14 mouse cellular contexts compared by ENCODE assay signal in the genomic region with DNA sequence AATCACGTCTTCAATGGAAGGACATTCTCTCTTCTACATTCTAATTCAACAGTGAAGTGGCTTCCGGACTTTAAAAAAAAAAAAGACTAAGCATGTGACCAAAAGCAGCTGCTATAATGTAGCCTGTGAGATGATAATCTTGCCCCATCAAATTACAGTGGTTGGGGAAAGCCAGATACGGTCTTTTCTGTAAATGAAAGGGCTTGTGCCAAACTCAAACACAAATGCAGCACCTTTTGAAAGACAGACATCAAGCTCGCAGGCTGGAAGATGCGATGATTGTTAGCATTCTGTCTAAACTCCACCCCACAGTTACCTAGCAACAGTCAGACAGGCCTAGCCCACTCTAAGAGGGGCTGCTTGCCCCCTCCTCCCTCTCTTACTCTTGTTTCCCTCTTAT. TPM values are rescaled to one million over a fixed set of nuclear protein-coding genes. Genes with fewer than 3 reads are reported as not detected.
DNase-seq lines count a peak whose midpoint lies in the region; ATAC-seq and TF ChIP-seq lines count a peak whose summit lies in the region.
"Had no signal": no experiment of that assay in that cellular context is flagged by ENCODE, and none has a peak within 500 bp of the region (broad histone marks: within the 10 kb centered on the region; RNA-seq: fewer than 3 reads in every experiment).

No protein-coding gene starts in this region.

- 39% methylated on average over 5 of the region's 5 CpGs for WGBS in hindbrain, embryonic 11.5 days
- 36% methylated on average over 5 of the region's 5 CpGs for WGBS in hindbrain, embryonic 10.5 days
- 28% methylated on average over 5 of the region's 5 CpGs for WGBS in midbrain, embryonic 13.5 days
- 19% methylated on average over 5 of the region's 5 CpGs for WGBS in midbrain, embryonic 16.5 days

- no peak overlapping the region for H3K4me2 ChIP-seq in hindbrain, embryonic 11.5 days (replicated peaks; ENCODE audit: low read depth, low read length)
- H3K4me2 ChIP-seq in midbrain, embryonic 13.5 days (replicated peaks) = no peak overlapping the region
- H3K4me2 ChIP-seq in midbrain, embryonic 16.5 days (ENCODE audit: low read length) = no peak overlapping the region
- peak overlapping the region; percentile 63 for H3K4me2 ChIP-seq in myocyte (ENCODE audit: low read depth)
- H3K4me2 ChIP-seq: heart, embryonic 12.5 days; liver, embryonic 13.5 days had no signal

- H3K9ac ChIP-seq in hindbrain, embryonic 11.5 days (ENCODE audit: low read depth, low read length) = no peak overlapping the region
- H3K9ac ChIP-seq in midbrain, embryonic 13.5 days (replicated peaks) = no peak overlapping the region
- H3K9ac ChIP-seq in midbrain, embryonic 16.5 days (ENCODE audit: low read depth, low read length) = no peak overlapping the region
- H3K9ac ChIP-seq in ES-E14 (ENCODE audit: insufficient read depth, low read depth, low read length, poor library complexity, severe bottlenecking) = no peak overlapping the region
- H3K9ac ChIP-seq: heart, embryonic 12.5 days; liver, embryonic 13.5 days had no signal

- H3K36me3 ChIP-seq in hindbrain, embryonic 11.5 days (ENCODE audit: control insufficient read depth, insufficient read depth, low read length) = peaks cover 3% of the 10 kb centered on the region; the same call in 1 of the 2 replicates
- H3K36me3 ChIP-seq in hindbrain, embryonic 10.5 days = peaks cover 35% of the 10 kb centered on the region
- peaks cover 32% of the 10 kb centered on the region for H3K36me3 ChIP-seq in midbrain, embryonic 13.5 days
- H3K36me3 ChIP-seq in midbrain, embryonic 16.5 days (ENCODE audit: control insufficient read depth, insufficient read depth, low read length) = peaks cover 3% of the 10 kb centered on the region
- peaks cover 4% of the 10 kb centered on the region for H3K36me3 ChIP-seq in ES-E14 (ENCODE audit: control insufficient read depth, insufficient read depth, low read length, poor library complexity, severe bottlenecking)
- H3K36me3 ChIP-seq in myocyte (ENCODE audit: control insufficient read depth, insufficient read depth) = peaks cover 30% of the 10 kb centered on the region

- TF ChIP-seq POLR2A in myocyte (IDR thresholded peaks at IDR 0.05; ENCODE audit: insufficient read length, low read depth) = no peak

- H3K4me1 ChIP-seq in hindbrain, embryonic 11.5 days (replicated peaks; ENCODE audit: control insufficient read depth, insufficient read depth, low read length) = 0 out of 2 replicates have a peak, but pooled peaks cover 3% of the 10 kb centered on the region
- peaks cover 50% of the 10 kb centered on the region for H3K4me1 ChIP-seq in hindbrain, embryonic 10.5 days (replicated peaks)
- peaks cover 39% of the 10 kb centered on the region for H3K4me1 ChIP-seq in midbrain, embryonic 13.5 days (replicated peaks)
- peaks cover 18% of the 10 kb centered on the region for H3K4me1 ChIP-seq in midbrain, embryonic 16.5 days (ENCODE audit: control insufficient read depth, insufficient read depth, low read length)
- H3K4me1 ChIP-seq in ES-E14 (ENCODE audit: control insufficient read depth in 2 of 2, insufficient read depth in 2 of 2, low read length in 2 of 2, poor library complexity in 1 of 2) = peaks cover 0 to 9% of the 10 kb centered on the region in 2 experiments; a peak in 3 of 4 replicates

- no peak overlapping the region for H3K4me3 ChIP-seq in hindbrain, embryonic 11.5 days (ENCODE audit: low read depth, low read length)
- H3K4me3 ChIP-seq in hindbrain, embryonic 10.5 days = no peak overlapping the region
- H3K4me3 ChIP-seq in midbrain, embryonic 13.5 days (replicated peaks) = no peak overlapping the region
- no peak overlapping the region for H3K4me3 ChIP-seq in midbrain, embryonic 16.5 days (ENCODE audit: low read depth, low read length)
- no peak overlapping the region for H3K4me3 ChIP-seq in ES-E14 (ENCODE audit: insufficient read depth in 1 of 2, low read depth in 1 of 2, low read length in 2 of 2, poor library complexity in 1 of 2, severe bottlenecking in 1 of 2)
- H3K4me3 ChIP-seq in myocyte = no peak overlapping the region
- H3K4me3 ChIP-seq: heart, embryonic 12.5 days; liver, embryonic 13.5 days; midbrain, embryonic 10.5 days had no signal

- H3K9me3 ChIP-seq in hindbrain, embryonic 11.5 days (ENCODE audit: control insufficient read depth, low read length) = no peaks in the 10 kb centered on the region
- H3K9me3 ChIP-seq in hindbrain, embryonic 10.5 days = no peaks in the 10 kb centered on the region
- H3K9me3 ChIP-seq in midbrain, embryonic 13.5 days = no peaks in the 10 kb centered on the region
- H3K9me3 ChIP-seq in midbrain, embryonic 16.5 days (replicated peaks; ENCODE audit: control insufficient read depth, low read length, poor library complexity, severe bottlenecking) = no peaks in the 10 kb centered on the region
- H3K9me3 ChIP-seq in ES-E14 (ENCODE audit: control insufficient read depth, insufficient read depth, low read depth, low read length) = no peaks in the 10 kb centered on the region
- H3K9me3 ChIP-seq: heart, embryonic 12.5 days; liver, embryonic 13.5 days; midbrain, embryonic 10.5 days had no signal

- peaks cover 7% of the 10 kb centered on the region for H3K79me2 ChIP-seq in myocyte (ENCODE audit: control insufficient read depth, insufficient read depth)

- H3K27me3 ChIP-seq in hindbrain, embryonic 11.5 days (ENCODE audit: control insufficient read depth, insufficient read depth, low read length) = no peaks in the 10 kb centered on the region
- H3K27me3 ChIP-seq in hindbrain, embryonic 10.5 days (ENCODE audit: insufficient read depth, poor library complexity, severe bottlenecking) = no peaks in the 10 kb centered on the region
- H3K27me3 ChIP-seq in midbrain, embryonic 13.5 days = no peaks in the 10 kb centered on the region
- H3K27me3 ChIP-seq in midbrain, embryonic 16.5 days (ENCODE audit: control insufficient read depth, insufficient read depth, low read depth, low read length) = no peaks in the 10 kb centered on the region
- no peaks in the 10 kb centered on the region for H3K27me3 ChIP-seq in myocyte (ENCODE audit: control insufficient read depth, insufficient read depth, insufficient read length)
- H3K27me3 ChIP-seq: heart, embryonic 12.5 days; liver, embryonic 13.5 days had no signal

- H3K27ac ChIP-seq in hindbrain, embryonic 11.5 days (ENCODE audit: low read depth, low read length) = no peak overlapping the region
- no peak overlapping the region; the same call in 1 of the 2 replicates for H3K27ac ChIP-seq in hindbrain, embryonic 10.5 days
- H3K27ac ChIP-seq in midbrain, embryonic 13.5 days = 0 out of 2 replicates have a peak overlapping the region, but pooled peaks have one; percentile 26
- H3K27ac ChIP-seq in midbrain, embryonic 16.5 days (ENCODE audit: low read length) = no peak overlapping the region
- no peak overlapping the region for H3K27ac ChIP-seq in ES-E14 (ENCODE audit: insufficient read depth, low read depth, low read length, poor library complexity, severe bottlenecking)
- H3K27ac ChIP-seq: liver, embryonic 13.5 days had no signal

- no peak for DNase-seq in hindbrain, embryonic 11.5 days (ENCODE audit: low spot score)
- no peak for DNase-seq in hindbrain, embryonic 10.5 days (ENCODE audit: low spot score)
- no peak for DNase-seq in ES-E14 (ENCODE audit: low read depth, low spot score)
- no peak for DNase-seq in cerebellum, adult 8-10 months
- DNase-seq in right cerebral cortex, postnatal 14 days = no peak
- DNase-seq: adrenal gland, postnatal 10 days; kidney, adult 2 months; liver, embryonic 13.5 days; lung, postnatal 10 days had no signal

- 0 out of 2 replicates have a peak, but pooled peaks have one; percentile 10 for ATAC-seq in hindbrain, embryonic 11.5 days (ENCODE audit: low FRiP score)
- no peak for ATAC-seq in midbrain, embryonic 13.5 days
- ATAC-seq in midbrain, embryonic 16.5 days = no peak

- in situ Hi-C loops in ES-E14 (cut with MboI; ENCODE audit: low sequenced_read_pairs in 2 of 2, unreplicated experiment in 2 of 2) = no loop called here

- no peak overlapping the region for H3ac ChIP-seq in myocyte (ENCODE audit: control insufficient read depth, insufficient read length)

TF ChIP-seq in ES-E14, 5 proteins besides CTCF, POLR2A, EP300 and RAD21:
- TF ChIP-seq CHD2 (IDR thresholded peaks at IDR 0.05; ENCODE audit: low read depth, low read length) (no peak), ZNF384 (IDR thresholded peaks at IDR 0.05; ENCODE audit: low read depth, low read length) (0 out of 2 replicates have a peak, but pooled peaks have one; percentile 22)

TF ChIP-seq in myocyte, 11 proteins besides CTCF, POLR2A, EP300 and RAD21:
- TF ChIP-seq TCF12 (IDR thresholded peaks at IDR 0.05; ENCODE audit: insufficient read depth, poor library complexity, severe bottlenecking) (no peak), MYOG (IDR thresholded peaks at IDR 0.05; ENCODE audit: control insufficient read depth in 1 of 3, insufficient read depth in 1 of 3, insufficient read length in 2 of 3, low read depth in 2 of 3) (peak in 1 of 3 experiments; percentile 45), MAX (IDR thresholded peaks at IDR 0.05; ENCODE audit: low read depth) (no peak), USF1 (IDR thresholded peaks at IDR 0.05; ENCODE audit: low read depth) (peak; percentile 61), E2F4 (IDR thresholded peaks at IDR 0.05; ENCODE audit: insufficient read depth) (no peak), POLR2AphosphoS2 (IDR thresholded peaks at IDR 0.05; ENCODE audit: insufficient read length, low read depth) (peak; percentile 71)
TF ChIP-seq in myocyte: peak in this region for 3.

RNA-seq across cellular contexts. Expression of gene Scd2, which starts 17.3 kb away (rescaled TPM):
- polyA plus RNA-seq in hindbrain, embryonic 11.5 days (2014; fragmentation: Nextera tagmentation; extraction: Ambion mirVana) = 314 and 349 TPM in 2 replicates
- polyA plus RNA-seq in hindbrain, embryonic 10.5 days (2016; fragmentation: Nextera tagmentation; extraction: Ambion mirVana) = 333 and 352 TPM in 2 replicates
- 254 and 259 TPM in 2 replicates for polyA plus RNA-seq in midbrain, embryonic 13.5 days (2015; fragmentation: Nextera tagmentation; extraction: Ambion mirVana)
- 281 and 311 TPM in 2 replicates for polyA plus RNA-seq in midbrain, embryonic 16.5 days (2015; fragmentation: Nextera tagmentation; extraction: Ambion mirVana)
- total RNA-seq in ES-E14 (2012; rRNA removed) = 284 and 303 TPM in 2 replicates
- polyA plus RNA-seq in myocyte (2012; fragmentation: generic; extraction: Trizol) = 868 TPM

RNA-seq across cellular contexts. Expression of gene Scd4, which starts 22.1 kb away (rescaled TPM):
- 0.06 TPM in 1 of 2 replicates, not detected in the other for polyA plus RNA-seq in hindbrain, embryonic 11.5 days (2014; fragmentation: Nextera tagmentation; extraction: Ambion mirVana)
- 0.09 TPM in 1 of 2 replicates, not detected in the other for polyA plus RNA-seq in hindbrain, embryonic 10.5 days (2016; fragmentation: Nextera tagmentation; extraction: Ambion mirVana)
- 0.08 TPM in 2 replicates for polyA plus RNA-seq in midbrain, embryonic 13.5 days (2015; fragmentation: Nextera tagmentation; extraction: Ambion mirVana)
- polyA plus RNA-seq in midbrain, embryonic 16.5 days (2015; fragmentation: Nextera tagmentation; extraction: Ambion mirVana) = 0.18 and 0.19 TPM in 2 replicates
- 0.13 TPM in 1 of 2 replicates, not detected in the other for total RNA-seq in ES-E14 (2012; rRNA removed)
- 0.16 TPM for polyA plus RNA-seq in myocyte (2012; fragmentation: generic; extraction: Trizol)
